Mouse (Mus musculus) spleen, adult 2 months (tissue): ENCODE results near the gene Snupn.

Source experiments
- CTCF ChIP-seq: fragments of 200-500 bp; IDR thresholded peaks from 2 replicates; pipeline ENCODE4 v1.5.1; 2011; ENCODE audit warnings: mild to moderate bottlenecking, inconsistent platforms; ENCODE audit not compliant: insufficient read depth, insufficient read length, insufficient replicate concordance; ENCODE audit errors: extremely low read depth
- POLR2A ChIP-seq: fragments of 200-500 bp; IDR thresholded peaks from 2 replicates; pipeline ENCODE4 v1.6.1; 2011; ENCODE audit warnings: low read depth, low read length, inconsistent platforms

- no peak for TF ChIP-seq POLR2A
- no peak for TF ChIP-seq CTCF
These were observed 26.6 kb upstream of the Snupn start for GRCm38 (mm10) chr9:56923841-56924650.
